Comparison of ENCODE assay signal across 8 mouse cellular contexts in genomic region chr7:110688884-110689681, GRCm38 (mm10).
A peak's percentile ranks its signal among the peaks of the same experiment; 100 is the strongest.
DNase-seq lines count a peak whose midpoint lies in the region; ATAC-seq lines count a peak whose summit lies in the region.

No protein-coding gene starts in this region.

- 48% methylated on average over 14 of the region's 14 CpGs for WGBS in hindbrain, embryonic 16.5 days
- WGBS in hindbrain, embryonic 14.5 days = 51% methylated on average over 14 of the region's 14 CpGs
- WGBS in heart, embryonic 16.5 days = 24% methylated on average over 14 of the region's 14 CpGs
- 23% methylated on average over 14 of the region's 14 CpGs for WGBS in limb, embryonic 11.5 days

- H3K4me1 ChIP-seq in hindbrain, embryonic 16.5 days (ENCODE audit: control insufficient read depth, insufficient read depth, low read depth, low read length) = no peaks in the 10 kb centered on the region
- H3K4me1 ChIP-seq in hindbrain, embryonic 14.5 days (replicated peaks; ENCODE audit: control insufficient read depth, insufficient read depth, low read length) = no peaks in the 10 kb centered on the region
- H3K4me1 ChIP-seq in heart, embryonic 16.5 days (ENCODE audit: control insufficient read depth, insufficient read depth, low read length) = peaks cover 6% of the 10 kb centered on the region
- peaks cover 9% of the 10 kb centered on the region; the same call in 1 of the 2 replicates for H3K4me1 ChIP-seq in limb, embryonic 11.5 days (ENCODE audit: control insufficient read depth, insufficient read depth, low read length)

- no peak overlapping the region for H3K9ac ChIP-seq in hindbrain, embryonic 16.5 days (ENCODE audit: low read depth, low read length)
- no peak overlapping the region for H3K9ac ChIP-seq in hindbrain, embryonic 14.5 days
- H3K9ac ChIP-seq in heart, embryonic 16.5 days (ENCODE audit: low read length) = no peak overlapping the region
- no peak overlapping the region for H3K9ac ChIP-seq in limb, embryonic 11.5 days (ENCODE audit: low read length)

- no peak for DNase-seq in hindbrain, embryonic 14.5 days (ENCODE audit: low spot score)
- peak; percentile 92 for DNase-seq in embryo, embryonic 11 days
- peak; percentile 86 for DNase-seq in limb, embryonic 11.5 days (ENCODE audit: low spot score)
- DNase-seq in natural killer cell, adult 2 months (ENCODE audit: low spot score in 2 of 2) = peak; percentile 37 to 62
- DNase-seq in thymus, postnatal 14 days = peak; percentile 84
- no peak for DNase-seq in layer of hippocampus, postnatal 36 days

- no peak overlapping the region for H3K4me3 ChIP-seq in hindbrain, embryonic 16.5 days (ENCODE audit: low read length)
- H3K4me3 ChIP-seq in hindbrain, embryonic 14.5 days (replicated peaks; ENCODE audit: low read length) = no peak overlapping the region
- peak overlapping the region; percentile 14; the same call in 1 of the 2 replicates for H3K4me3 ChIP-seq in heart, embryonic 16.5 days (ENCODE audit: low read length)
- no peak overlapping the region for H3K4me3 ChIP-seq in limb, embryonic 11.5 days (ENCODE audit: low read depth, low read length)

- H3K9me3 ChIP-seq in hindbrain, embryonic 16.5 days (ENCODE audit: control insufficient read depth, low read length) = peaks cover 3% of the 10 kb centered on the region
- H3K9me3 ChIP-seq in hindbrain, embryonic 14.5 days (ENCODE audit: control insufficient read depth, low read length) = no peaks in the 10 kb centered on the region
- peaks cover 2% of the 10 kb centered on the region; the same call in 1 of the 2 replicates for H3K9me3 ChIP-seq in heart, embryonic 16.5 days (replicated peaks; ENCODE audit: control insufficient read depth, low read length)
- H3K9me3 ChIP-seq in limb, embryonic 11.5 days (ENCODE audit: control insufficient read depth, low read length) = no peaks in the 10 kb centered on the region

- no peak overlapping the region for H3K4me2 ChIP-seq in hindbrain, embryonic 16.5 days (ENCODE audit: low read length)
- H3K4me2 ChIP-seq in hindbrain, embryonic 14.5 days (replicated peaks) = no peak overlapping the region
- H3K4me2 ChIP-seq in heart, embryonic 16.5 days (ENCODE audit: low read depth, low read length) = peak overlapping the region; percentile 46
- H3K4me2 ChIP-seq in limb, embryonic 11.5 days (ENCODE audit: low read depth, severe bottlenecking) = no peak overlapping the region

- H3K27ac ChIP-seq in hindbrain, embryonic 16.5 days (ENCODE audit: low read depth, low read length) = no peak overlapping the region
- H3K27ac ChIP-seq in hindbrain, embryonic 14.5 days = no peak overlapping the region
- H3K27ac ChIP-seq in heart, embryonic 16.5 days (ENCODE audit: low read length) = peak overlapping the region; percentile 84
- 0 out of 2 replicates have a peak overlapping the region, but pooled peaks have one; percentile 10 for H3K27ac ChIP-seq in limb, embryonic 11.5 days (replicated peaks; ENCODE audit: low read depth, low read length)

- H3K36me3 ChIP-seq in hindbrain, embryonic 16.5 days (ENCODE audit: control insufficient read depth, insufficient read depth, low read length) = no peaks in the 10 kb centered on the region
- H3K36me3 ChIP-seq in hindbrain, embryonic 14.5 days (replicated peaks; ENCODE audit: control insufficient read depth, insufficient read depth) = no peaks in the 10 kb centered on the region
- H3K36me3 ChIP-seq in heart, embryonic 16.5 days (ENCODE audit: control insufficient read depth, insufficient read depth) = no peaks in the 10 kb centered on the region
- no peaks in the 10 kb centered on the region for H3K36me3 ChIP-seq in limb, embryonic 11.5 days (ENCODE audit: control insufficient read depth, insufficient read depth, low read length)

- 0 out of 2 replicates have a peak, but pooled peaks have one; percentile 27 for ATAC-seq in hindbrain, embryonic 16.5 days
- ATAC-seq in hindbrain, embryonic 14.5 days (ENCODE audit: low FRiP score) = no peak
- peak; percentile 80 for ATAC-seq in heart, embryonic 16.5 days (replicated peaks; ENCODE audit: extremely low read depth, insufficient read depth, low FRiP score)
- peak; percentile 89 for ATAC-seq in limb, embryonic 11.5 days (ENCODE audit: insufficient number of reproducible peaks, low FRiP score, low TSS enrichment, low read depth)

- no peaks in the 10 kb centered on the region for H3K27me3 ChIP-seq in hindbrain, embryonic 16.5 days (replicated peaks; ENCODE audit: control insufficient read depth, insufficient read depth, low read length)
- H3K27me3 ChIP-seq in hindbrain, embryonic 14.5 days (ENCODE audit: control insufficient read depth, insufficient read depth, low read length) = no peaks in the 10 kb centered on the region
- H3K27me3 ChIP-seq in heart, embryonic 16.5 days (ENCODE audit: control insufficient read depth, insufficient read depth, low read length) = no peaks in the 10 kb centered on the region
- no peaks in the 10 kb centered on the region for H3K27me3 ChIP-seq in limb, embryonic 11.5 days (ENCODE audit: control insufficient read depth, insufficient read depth, low read length)

Comparison
In these comparisons a context has a peak if more than half of its experiments do, and no peak if none do; other contexts are left out.
1. H3K27ac ChIP-seq: peak in heart, embryonic 16.5 days (single experiment) and limb, embryonic 11.5 days (single experiment); none in hindbrain, embryonic 16.5 days (single experiment) and hindbrain, embryonic 14.5 days (single experiment).
2. DNase-seq: peak in embryo, embryonic 11 days (single experiment), limb, embryonic 11.5 days (single experiment), natural killer cell, adult 2 months (2 of 2) and thymus, postnatal 14 days (single experiment); none in hindbrain, embryonic 14.5 days (single experiment) and layer of hippocampus, postnatal 36 days (0 of 2).